Mouse (Mus musculus): ENCODE data around the gene Rbms3. TPM values are rescaled to one million over a fixed set of nuclear protein-coding genes. Genes with fewer than 3 reads are reported as not detected.

Gene Rbms3
- polyA plus RNA-seq, 1 experiment = 30.1 TPM

DNA sequence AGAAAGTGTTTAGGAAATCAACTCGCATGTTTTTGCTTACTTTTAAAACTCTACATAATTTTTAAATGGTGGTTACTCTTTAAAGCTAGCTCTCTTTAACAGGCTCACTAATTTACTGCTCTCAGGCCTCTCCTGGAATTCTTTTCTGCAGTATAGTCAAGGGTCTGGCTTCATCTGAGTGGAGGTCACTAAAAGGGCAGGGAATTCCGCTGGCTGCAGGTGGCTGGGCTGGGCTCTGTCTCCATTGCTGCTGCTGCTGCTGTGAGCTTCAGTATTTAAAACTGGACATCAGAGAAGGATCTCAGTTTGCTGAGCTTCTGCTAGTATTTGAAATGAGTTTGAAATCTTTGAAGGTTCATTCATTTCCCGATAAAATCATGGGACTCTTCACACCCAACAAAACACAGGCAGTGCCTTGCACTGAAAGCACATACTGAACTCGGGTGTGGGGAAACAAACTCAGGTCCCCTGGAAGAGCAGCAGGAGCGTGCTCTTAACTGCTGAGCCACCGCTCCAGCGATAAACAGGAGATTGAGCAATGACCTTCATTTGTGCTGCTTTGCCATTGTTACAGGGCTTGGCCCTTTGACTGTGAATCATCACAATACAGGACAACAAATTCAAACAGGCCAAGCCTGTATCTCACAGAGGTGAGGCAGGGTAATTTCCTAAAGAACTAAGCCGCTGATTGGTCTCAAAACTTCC lies 990.0 kb downstream of the Rbms3 start:
- no peak for TF ChIP-seq CTCF (IDR thresholded peaks at IDR 0.05; ENCODE audit: borderline replicate concordance, extremely low read depth, insufficient read depth, insufficient read length)
- TF ChIP-seq POLR2A (IDR thresholded peaks at IDR 0.05; ENCODE audit: borderline replicate concordance, extremely low read depth, insufficient read depth, insufficient read length, poor library complexity, severe bottlenecking) = no peak
- DNase-seq (ENCODE audit: low read depth) = no peak

DNA sequence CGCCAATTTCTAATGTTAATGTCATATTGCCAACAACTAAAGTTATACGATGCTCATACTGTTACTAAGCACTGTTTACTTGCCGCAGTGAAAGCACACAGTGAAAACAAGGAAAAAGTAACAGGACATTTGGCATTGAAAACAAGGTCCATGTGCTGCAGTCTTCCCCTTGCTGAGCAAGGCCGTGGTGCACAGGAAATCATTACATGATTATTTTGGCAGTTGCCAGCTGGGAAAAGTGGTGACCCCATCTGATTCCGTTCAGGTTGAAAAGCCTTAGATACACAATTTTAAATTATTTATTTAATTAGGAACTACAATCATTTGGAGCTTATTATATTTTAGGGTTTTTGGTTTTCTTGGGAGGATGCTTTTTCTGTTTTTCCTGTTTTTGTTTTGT lies 995.9 kb downstream of the Rbms3 start:
- DNase-seq (ENCODE audit: low read depth) = no peak
- TF ChIP-seq CTCF (IDR thresholded peaks at IDR 0.05; ENCODE audit: borderline replicate concordance, extremely low read depth, insufficient read depth, insufficient read length) = no peak
- no peak for TF ChIP-seq POLR2A (IDR thresholded peaks at IDR 0.05; ENCODE audit: borderline replicate concordance, extremely low read depth, insufficient read depth, insufficient read length, poor library complexity, severe bottlenecking)

DNA sequence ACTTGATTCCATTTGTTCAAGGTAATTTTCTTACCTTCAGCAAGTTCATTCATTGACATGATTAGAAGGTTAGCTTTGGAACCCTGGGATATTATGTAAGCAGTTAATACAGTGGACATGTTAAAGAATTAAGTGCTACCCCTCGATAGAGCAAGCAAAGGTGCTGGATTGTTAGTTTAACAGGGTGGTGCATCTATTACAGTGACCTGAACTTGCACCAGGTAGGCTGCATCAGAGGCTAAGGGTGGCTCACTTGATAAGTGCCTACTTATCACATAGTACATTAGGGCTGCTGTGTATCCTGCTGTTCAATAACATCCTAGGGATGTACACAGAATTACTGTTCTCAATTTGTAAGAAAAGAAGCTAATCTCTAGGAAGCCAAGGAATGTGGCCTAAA lies 996.6 kb downstream of the Rbms3 start:
- DNase-seq (ENCODE audit: low read depth) = no peak
- TF ChIP-seq POLR2A (IDR thresholded peaks at IDR 0.05; ENCODE audit: borderline replicate concordance, extremely low read depth, insufficient read depth, insufficient read length, poor library complexity, severe bottlenecking) (no peak), CTCF (IDR thresholded peaks at IDR 0.05; ENCODE audit: borderline replicate concordance, extremely low read depth, insufficient read depth, insufficient read length) (no peak)

DNA sequence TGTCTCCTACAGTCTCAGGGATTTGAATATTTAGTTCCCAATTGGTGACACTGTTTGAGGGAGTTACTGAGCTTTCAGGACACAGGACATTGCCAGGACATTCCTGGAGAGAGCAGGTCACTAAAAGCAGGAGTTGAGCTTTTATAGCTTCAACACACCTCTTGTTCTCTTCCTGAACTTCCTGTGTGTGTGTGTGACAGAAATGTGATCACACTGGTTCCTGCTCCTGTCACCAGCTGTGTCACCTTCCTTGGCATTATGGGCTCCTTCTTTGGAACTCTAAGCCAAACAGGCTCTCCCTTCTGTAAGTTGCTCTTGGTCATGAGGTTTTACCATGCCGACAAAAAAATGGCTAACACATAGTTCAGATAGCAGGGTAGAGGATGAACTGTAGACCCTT lies 997.9 kb downstream of the Rbms3 start:
- TF ChIP-seq POLR2A (IDR thresholded peaks at IDR 0.05; ENCODE audit: borderline replicate concordance, extremely low read depth, insufficient read depth, insufficient read length, poor library complexity, severe bottlenecking) = no peak
- no peak for TF ChIP-seq CTCF (IDR thresholded peaks at IDR 0.05; ENCODE audit: borderline replicate concordance, extremely low read depth, insufficient read depth, insufficient read length)
- DNase-seq (ENCODE audit: low read depth) = no peak

DNA sequence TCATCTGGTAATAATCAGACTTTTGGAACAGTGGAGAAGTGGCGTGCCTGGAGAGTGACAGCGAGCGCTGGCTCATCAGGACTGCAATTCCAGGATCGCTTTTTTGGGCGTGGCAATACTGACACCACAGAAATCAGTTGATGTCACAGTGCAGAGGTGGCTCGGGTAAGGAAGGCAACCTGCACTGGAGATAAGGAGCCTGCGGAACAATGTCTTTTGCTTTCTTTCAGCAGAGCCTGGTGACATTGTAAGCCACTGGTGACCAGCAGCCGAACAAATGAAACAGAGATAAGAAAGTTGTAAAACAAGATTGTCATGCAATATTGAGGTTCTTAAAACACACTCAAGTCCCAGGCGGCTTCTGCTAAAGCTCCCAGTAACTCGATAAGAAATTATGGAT lies 998.9 kb downstream of the Rbms3 start:
- no peak for DNase-seq (ENCODE audit: low read depth)
- TF ChIP-seq CTCF (IDR thresholded peaks at IDR 0.05; ENCODE audit: borderline replicate concordance, extremely low read depth, insufficient read depth, insufficient read length) (no peak), POLR2A (IDR thresholded peaks at IDR 0.05; ENCODE audit: borderline replicate concordance, extremely low read depth, insufficient read depth, insufficient read length, poor library complexity, severe bottlenecking) (no peak)

DNA sequence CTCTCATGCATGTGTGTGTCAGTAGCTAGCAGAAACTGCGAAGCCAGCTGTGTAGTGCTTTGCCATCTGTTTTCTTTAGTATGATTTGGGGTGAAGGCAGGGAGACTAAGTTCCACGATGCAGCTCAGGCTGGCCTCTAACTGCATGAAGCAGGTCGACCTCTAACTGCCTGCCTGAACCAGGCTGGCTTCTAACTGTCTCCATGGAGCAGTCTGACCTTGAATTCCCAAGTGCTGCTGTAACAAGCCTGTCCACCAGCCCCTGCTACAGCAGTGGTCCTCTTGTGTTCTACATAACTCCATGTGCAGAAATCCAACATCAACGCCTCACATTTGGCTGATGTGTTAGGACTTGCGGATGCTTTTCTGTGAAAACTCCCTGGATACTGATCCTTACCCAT lies 1009.3 kb downstream of the Rbms3 start:
- no peak for DNase-seq (ENCODE audit: low read depth)

DNA sequence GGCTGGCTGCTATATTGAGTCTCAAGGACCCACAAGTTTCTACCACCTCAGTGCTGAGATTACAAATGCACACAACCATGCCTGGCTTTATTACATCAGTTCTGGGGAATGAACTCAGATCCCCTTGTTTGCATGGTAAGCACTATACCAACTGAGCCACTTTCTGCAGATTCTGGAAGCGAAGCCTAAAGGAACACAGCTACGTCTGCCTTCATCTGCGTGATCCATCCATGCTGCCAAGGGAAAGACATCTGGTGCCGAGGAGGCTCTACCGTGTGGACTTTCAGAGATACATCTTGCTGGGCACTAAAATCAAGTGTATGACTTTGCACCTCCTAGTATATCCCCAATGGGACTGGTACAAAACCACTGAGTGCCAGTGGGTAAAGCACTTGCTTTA lies 1010.8 kb downstream of the Rbms3 start:
- DNase-seq (ENCODE audit: low read depth) = no peak
- TF ChIP-seq POLR2A (IDR thresholded peaks at IDR 0.05; ENCODE audit: borderline replicate concordance, extremely low read depth, insufficient read depth, insufficient read length, poor library complexity, severe bottlenecking) = no peak
- no peak for TF ChIP-seq CTCF (IDR thresholded peaks at IDR 0.05; ENCODE audit: borderline replicate concordance, extremely low read depth, insufficient read depth, insufficient read length)

More for the DNA sequence above, 1009.3 kb downstream of the Rbms3 start:
- TF ChIP-seq CTCF (IDR thresholded peaks at IDR 0.05; ENCODE audit: borderline replicate concordance, extremely low read depth, insufficient read depth, insufficient read length) = no peak
- no peak for TF ChIP-seq POLR2A (IDR thresholded peaks at IDR 0.05; ENCODE audit: borderline replicate concordance, extremely low read depth, insufficient read depth, insufficient read length, poor library complexity, severe bottlenecking)

DNA sequence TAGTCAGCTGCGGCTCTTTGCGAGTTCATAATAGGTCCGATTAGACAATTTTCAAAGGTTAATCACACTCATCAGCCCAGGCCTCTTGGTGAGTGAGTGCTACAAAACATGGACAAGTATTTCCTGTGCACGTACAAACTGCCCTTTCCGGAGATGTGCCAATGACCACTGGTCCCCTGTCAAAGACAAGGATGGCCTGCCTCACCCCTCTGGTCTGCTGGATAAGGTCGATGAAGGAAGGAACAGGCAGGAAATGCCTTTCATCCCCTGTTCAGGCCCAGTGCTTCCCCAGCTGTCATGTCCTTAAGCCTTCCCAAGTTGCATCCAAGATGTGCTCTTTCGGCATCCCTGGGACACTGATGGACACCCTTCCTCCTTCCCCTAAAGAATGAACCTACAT lies 1016.4 kb downstream of the Rbms3 start:
- DNase-seq (ENCODE audit: low read depth) = no peak

DNA sequence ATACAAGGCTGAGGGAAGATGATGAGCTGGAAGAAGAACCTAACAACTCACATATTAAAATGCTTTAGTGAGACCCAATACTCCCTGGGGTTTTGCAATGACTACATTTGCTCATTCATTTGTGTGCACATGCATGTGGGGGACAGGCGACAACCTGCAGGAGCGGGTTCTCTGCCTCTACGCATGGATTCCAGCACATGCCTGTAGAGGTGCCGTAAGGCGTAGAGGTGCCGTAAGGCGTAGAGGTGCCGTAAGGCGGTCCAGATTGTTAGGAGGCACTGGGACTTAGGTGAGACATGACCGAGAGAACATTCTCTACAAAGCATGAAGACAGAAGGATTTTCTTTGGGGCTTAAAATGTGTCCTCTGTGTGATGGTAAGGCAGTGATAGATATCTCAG lies 1033.7 kb downstream of the Rbms3 start:
- DNase-seq (ENCODE audit: low read depth) = no peak
- TF ChIP-seq CTCF (IDR thresholded peaks at IDR 0.05; ENCODE audit: borderline replicate concordance, extremely low read depth, insufficient read depth, insufficient read length) (no peak), POLR2A (IDR thresholded peaks at IDR 0.05; ENCODE audit: borderline replicate concordance, extremely low read depth, insufficient read depth, insufficient read length, poor library complexity, severe bottlenecking) (no peak)

More for the DNA sequence above, 1016.4 kb downstream of the Rbms3 start:
- TF ChIP-seq POLR2A (IDR thresholded peaks at IDR 0.05; ENCODE audit: borderline replicate concordance, extremely low read depth, insufficient read depth, insufficient read length, poor library complexity, severe bottlenecking) (no peak), CTCF (IDR thresholded peaks at IDR 0.05; ENCODE audit: borderline replicate concordance, extremely low read depth, insufficient read depth, insufficient read length) (no peak)

DNA sequence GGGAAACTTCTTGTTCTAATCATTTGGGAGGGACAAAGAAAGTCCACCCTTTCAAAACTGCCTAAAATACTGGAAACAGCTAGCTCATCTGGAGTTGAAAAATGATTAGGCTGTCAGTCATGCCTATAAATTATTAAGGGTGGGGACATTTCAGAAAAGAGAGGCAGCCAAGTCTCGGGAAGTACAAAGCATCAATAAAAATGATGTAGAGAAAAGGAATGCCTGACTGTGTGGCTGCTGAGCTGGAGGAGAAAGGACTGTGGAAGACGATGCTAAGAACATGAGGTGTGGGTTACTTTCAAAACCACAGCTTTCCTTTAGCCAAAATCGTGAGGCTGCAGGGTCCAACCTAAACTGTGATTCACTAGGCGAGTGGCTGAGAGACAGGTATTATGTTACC lies 1037.2 kb downstream of the Rbms3 start:
- no peak for DNase-seq (ENCODE audit: low read depth)
- TF ChIP-seq POLR2A (IDR thresholded peaks at IDR 0.05; ENCODE audit: borderline replicate concordance, extremely low read depth, insufficient read depth, insufficient read length, poor library complexity, severe bottlenecking) (no peak), CTCF (IDR thresholded peaks at IDR 0.05; ENCODE audit: borderline replicate concordance, extremely low read depth, insufficient read depth, insufficient read length) (no peak)

DNA sequence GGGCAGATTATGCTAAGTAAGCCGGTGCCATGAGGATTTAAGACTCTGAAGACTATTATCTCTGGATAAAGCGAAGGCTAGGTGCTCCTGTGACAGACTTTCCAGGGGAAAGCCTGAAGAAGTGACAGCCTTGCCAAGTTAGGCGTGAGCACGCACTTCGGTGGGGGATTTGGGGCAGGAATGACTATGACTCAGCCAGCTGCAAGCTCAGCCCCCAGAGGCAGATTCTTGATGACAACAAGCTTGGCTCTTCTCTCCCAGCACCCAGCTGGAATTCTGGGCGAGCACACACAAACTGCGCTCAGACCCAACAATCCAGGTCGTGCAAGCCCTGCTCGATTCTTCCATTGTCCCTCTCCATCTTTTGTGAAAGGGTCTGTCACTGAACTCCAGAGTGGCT lies 1038.6 kb downstream of the Rbms3 start:
- no peak for DNase-seq (ENCODE audit: low read depth)
- TF ChIP-seq CTCF (IDR thresholded peaks at IDR 0.05; ENCODE audit: borderline replicate concordance, extremely low read depth, insufficient read depth, insufficient read length) = no peak
- no peak for TF ChIP-seq POLR2A (IDR thresholded peaks at IDR 0.05; ENCODE audit: borderline replicate concordance, extremely low read depth, insufficient read depth, insufficient read length, poor library complexity, severe bottlenecking)

DNA sequence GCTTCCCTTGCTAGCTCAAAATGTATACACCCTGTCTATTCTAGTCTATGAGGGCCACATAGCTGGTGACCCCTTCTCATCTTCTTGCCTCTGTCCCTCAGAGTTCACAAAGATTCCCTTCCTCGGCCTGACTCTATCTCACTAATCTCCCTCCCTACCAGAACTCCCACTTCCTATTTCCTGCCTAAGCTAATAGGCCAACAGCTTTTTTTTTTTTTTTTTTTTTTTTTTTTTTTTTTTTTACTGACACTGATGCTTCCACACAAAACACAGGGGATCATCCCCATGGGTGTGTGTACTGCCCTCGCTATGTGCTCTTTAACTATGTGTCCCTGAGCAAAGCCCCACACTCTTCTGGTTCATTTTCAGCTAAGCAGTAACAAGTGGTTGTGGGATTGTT lies 1060.0 kb downstream of the Rbms3 start:
- DNase-seq (ENCODE audit: low read depth) = no peak

More for the DNA sequence above, 1060.0 kb downstream of the Rbms3 start:
- no peak for TF ChIP-seq POLR2A (IDR thresholded peaks at IDR 0.05; ENCODE audit: borderline replicate concordance, extremely low read depth, insufficient read depth, insufficient read length, poor library complexity, severe bottlenecking)
- no peak for TF ChIP-seq CTCF (IDR thresholded peaks at IDR 0.05; ENCODE audit: borderline replicate concordance, extremely low read depth, insufficient read depth, insufficient read length)

Measured in brain, embryonic 14.5 days (tissue).